Mouse (Mus musculus) E14TG2a.4 (cell line): Measurements from ENCODE around the gene Olfr432.

ENCODE experiments used
- H3K27me3 ChIP-seq: 2 replicates; pipeline ENCODE4 v1.6.1; 2014; ENCODE audit warnings: low read length, control low read depth; ENCODE audit not compliant: insufficient read depth
- H3K36me3 ChIP-seq: 2 replicates; pipeline ENCODE4 v1.6.1; 2014; ENCODE audit warnings: low read length, control low read depth; ENCODE audit not compliant: insufficient read depth
- H3K4me1 ChIP-seq: replicated peaks from 2 replicates; pipeline ENCODE4 v1.6.1; 2014; ENCODE audit warnings: low read depth, low read length, control low read depth
- H3K4me3 ChIP-seq: replicated peaks from 2 replicates; pipeline ENCODE4 v1.5.1; 2014; ENCODE audit warnings: mild to moderate bottlenecking, low read length
- H3K9me3 ChIP-seq: 2 replicates; pipeline ENCODE4 v1.6.1; 2014; ENCODE audit warnings: low read length, control low read depth
- CTCF ChIP-seq: conservative IDR thresholded peaks from 2 replicates; pipeline ENCODE4 v1.5.1; 2014; ENCODE audit warnings: low read length
- NANOG ChIP-seq: IDR thresholded peaks from 2 replicates; pipeline ENCODE4 v1.6.1; 2014; ENCODE audit warnings: borderline replicate concordance, low read length, mixed read lengths
- POU5F1 ChIP-seq: IDR thresholded peaks from 2 replicates; pipeline ENCODE4 v1.6.1; 2014; ENCODE audit warnings: low read length, borderline replicate concordance

The Olfr432 gene

DNA sequence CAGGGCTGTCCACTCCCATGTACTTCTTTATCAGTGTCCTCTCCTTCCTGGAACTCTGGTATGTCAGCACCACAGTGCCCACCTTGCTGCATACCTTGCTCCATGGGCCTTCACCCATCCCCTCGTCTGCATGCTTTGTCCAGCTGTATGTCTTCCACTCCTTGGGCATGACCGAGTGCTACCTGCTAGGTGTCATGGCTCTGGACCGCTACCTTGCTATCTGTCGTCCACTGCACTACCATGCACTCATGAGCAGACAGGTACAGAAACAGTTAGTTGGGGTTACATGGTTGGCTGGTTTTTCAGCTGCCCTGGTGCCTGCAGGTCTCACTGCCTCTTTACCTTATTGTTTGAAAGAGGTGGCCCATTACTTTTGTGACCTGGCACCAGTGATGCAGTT, 1.5 kb downstream of the Olfr432 start:
- no peaks in the 10 kb centered on the region for H3K9me3 ChIP-seq
- no peak overlapping the region for H3K4me3 ChIP-seq
- H3K36me3 ChIP-seq = no peaks in the 10 kb centered on the region
- H3K27me3 ChIP-seq = no peaks in the 10 kb centered on the region
- no peaks in the 10 kb centered on the region for H3K4me1 ChIP-seq
- TF ChIP-seq POU5F1 (no peak), CTCF (no peak), NANOG (no peak)

DNA sequence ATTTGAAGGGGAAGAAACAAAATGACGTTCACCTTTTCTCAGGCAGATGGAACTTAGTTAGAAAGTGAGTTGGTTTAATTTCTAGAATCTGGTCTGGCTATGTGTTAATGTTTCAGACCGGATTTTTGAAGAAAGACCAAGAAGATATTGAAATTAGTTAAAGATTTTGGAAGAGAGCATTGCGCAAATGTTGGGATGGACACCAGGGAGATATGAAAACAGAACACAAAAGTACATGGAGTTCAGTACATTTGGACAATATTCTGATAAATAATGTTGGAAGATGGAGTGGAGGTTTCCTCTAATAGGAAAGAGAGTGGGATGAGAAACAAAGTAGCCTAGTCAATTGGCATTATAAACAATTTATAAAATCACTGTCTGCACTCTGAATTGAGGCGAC, 2.5 kb downstream of the Olfr432 start:
- Histone ChIP-seq H3K9me3 (no peaks in the 10 kb centered on the region), H3K36me3 (no peaks in the 10 kb centered on the region), H3K4me1 (no peaks in the 10 kb centered on the region), H3K4me3 (no peak overlapping the region), H3K27me3 (no peaks in the 10 kb centered on the region)
- TF ChIP-seq POU5F1 (no peak), CTCF (no peak), NANOG (no peak)

DNA sequence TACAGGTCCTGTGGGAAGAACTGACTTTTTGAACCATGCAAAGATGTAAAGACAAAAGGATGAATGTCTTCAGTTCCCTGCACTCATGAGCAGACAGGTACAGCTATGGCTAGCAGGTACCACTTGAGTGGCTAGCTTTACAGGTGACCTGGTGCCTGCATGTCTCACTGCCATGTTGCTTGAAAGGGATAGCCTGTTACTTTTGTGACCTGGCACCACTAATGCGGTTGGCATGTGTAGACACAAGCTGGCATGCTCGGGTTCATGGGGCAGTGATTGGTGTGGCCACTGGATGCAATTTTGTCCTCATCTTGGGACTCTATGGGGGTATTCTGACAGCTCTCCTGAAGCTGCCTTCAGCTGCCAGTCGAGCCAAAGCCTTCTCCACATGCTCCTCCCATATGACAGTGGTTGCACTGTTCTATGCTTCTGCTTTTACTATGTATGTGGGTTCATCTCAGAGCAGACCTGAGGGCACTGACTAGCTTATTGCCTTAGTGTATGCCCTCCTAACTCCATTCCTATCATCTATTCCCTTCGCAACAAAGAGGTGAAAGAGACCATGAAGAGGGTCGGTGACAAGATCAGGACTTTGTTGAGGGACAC, 3.0 kb downstream of the Olfr432 start:
- Histone ChIP-seq H3K36me3 (no peaks in the 10 kb centered on the region), H3K4me1 (no peaks in the 10 kb centered on the region), H3K9me3 (no peaks in the 10 kb centered on the region), H3K4me3 (no peak overlapping the region), H3K27me3 (no peaks in the 10 kb centered on the region)
- no peak for TF ChIP-seq NANOG

DNA sequence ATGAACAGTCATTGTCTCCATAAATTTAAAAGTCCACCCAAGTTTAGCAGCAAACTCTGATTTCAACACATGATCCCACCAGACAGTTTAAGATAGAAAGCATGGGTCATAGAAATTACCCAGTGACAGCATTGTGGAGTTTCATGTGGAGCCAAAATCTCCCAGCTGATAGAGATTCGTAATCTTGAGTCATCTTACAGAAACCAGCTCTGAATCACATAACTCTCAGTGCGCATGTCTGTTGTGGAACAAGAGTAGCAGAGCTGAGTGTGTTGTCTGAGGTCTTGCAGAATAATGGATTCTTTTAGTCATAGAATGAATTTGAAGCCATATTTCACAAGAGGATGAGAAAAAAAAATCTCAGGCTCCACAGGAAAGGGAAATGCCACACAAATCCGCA, 4.0 kb downstream of the Olfr432 start:
- H3K4me3 ChIP-seq = no peak overlapping the region
- no peak for TF ChIP-seq NANOG
- TF ChIP-seq POU5F1 = no peak
- TF ChIP-seq CTCF = no peak
- H3K9me3 ChIP-seq = no peaks in the 10 kb centered on the region
- H3K4me1 ChIP-seq = no peaks in the 10 kb centered on the region
- no peaks in the 10 kb centered on the region for H3K27me3 ChIP-seq
- H3K36me3 ChIP-seq = no peaks in the 10 kb centered on the region

DNA sequence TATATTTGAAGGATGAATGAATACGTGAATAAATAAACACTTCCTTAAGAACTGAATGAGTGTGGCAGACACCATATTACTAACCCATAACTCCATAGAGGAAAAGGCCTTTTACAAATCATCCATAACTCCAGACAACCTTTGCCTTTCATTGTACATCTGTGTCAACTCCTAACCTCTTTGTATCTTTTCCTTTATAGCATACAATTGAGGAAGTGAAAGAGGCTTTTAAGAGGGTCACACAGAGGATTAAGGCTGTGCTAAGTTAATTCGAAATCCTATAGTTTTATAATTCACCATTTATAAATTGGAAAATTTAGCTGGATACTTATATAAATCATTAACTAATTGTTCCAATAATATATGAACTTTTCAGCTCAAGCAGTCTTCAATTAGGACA, 6.2 kb downstream of the Olfr432 start:
- no peak overlapping the region for H3K4me3 ChIP-seq

DNA sequence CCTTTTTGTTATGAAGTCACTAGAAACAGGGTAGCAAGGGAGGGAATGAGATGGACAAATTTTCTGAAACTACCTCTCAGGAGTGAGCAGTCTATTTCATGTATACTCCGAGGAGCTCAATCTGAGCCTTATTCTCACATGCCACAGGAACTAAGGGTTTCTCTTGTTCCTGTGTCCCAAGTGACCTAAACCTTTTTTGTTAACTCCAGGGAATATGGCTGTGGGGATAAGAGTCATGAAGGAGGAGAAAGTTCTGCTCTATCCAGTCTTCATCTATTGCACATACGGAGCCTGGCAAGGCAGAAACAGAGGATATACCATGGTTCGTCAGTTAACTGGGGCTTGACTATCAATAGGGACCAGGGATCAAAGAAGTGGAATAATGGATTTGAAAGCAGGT, 17.3 kb downstream of the Olfr432 start, which contains the start of gene Olfr430:
Gene Olfr430, plus strand, starts transcription at position 301 of the 400 bp plus-strand sequence.
- no peak within 1 kb of the TSS for H3K4me3 ChIP-seq
- TF ChIP-seq NANOG = no peak
- no peak for TF ChIP-seq POU5F1
- TF ChIP-seq CTCF = no peak
- H3K9me3 ChIP-seq = no peaks in the 10 kb centered on the region
- no peaks in the 10 kb centered on the region for H3K27me3 ChIP-seq
- H3K36me3 ChIP-seq = no peaks in the 10 kb centered on the region
- no peaks in the 10 kb centered on the region for H3K4me1 ChIP-seq

More for the DNA sequence above, 6.2 kb downstream of the Olfr432 start:
- TF ChIP-seq POU5F1 = no peak
- TF ChIP-seq CTCF = no peak
- no peak for TF ChIP-seq NANOG
- H3K27me3 ChIP-seq = no peaks in the 10 kb centered on the region
- no peaks in the 10 kb centered on the region for H3K36me3 ChIP-seq
- H3K4me1 ChIP-seq = no peaks in the 10 kb centered on the region
- H3K9me3 ChIP-seq = no peaks in the 10 kb centered on the region

DNA sequence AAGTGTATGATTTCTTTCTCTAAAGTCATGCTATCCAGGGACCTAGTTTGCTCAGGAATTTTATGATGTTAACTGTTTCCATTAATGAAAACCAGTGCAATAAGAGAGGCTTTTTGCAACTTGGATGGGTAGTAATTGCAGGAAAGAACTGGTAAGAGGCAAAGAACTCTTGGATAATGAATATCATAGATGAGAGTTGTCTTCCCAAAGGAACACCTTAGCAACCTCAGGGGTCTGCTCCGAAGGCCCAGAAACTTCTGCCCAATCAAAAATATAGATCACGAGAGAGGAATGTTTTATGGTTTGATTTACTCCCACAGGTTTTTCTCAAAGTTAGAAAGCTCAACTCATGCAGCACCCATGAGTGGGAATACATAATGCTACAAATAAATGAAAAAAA, 35.0 kb downstream of the Olfr432 start, which contains the start of gene Olfr429:
Gene Olfr429, plus strand, starts transcription at position 301 of the 400 bp plus-strand sequence.
- Histone ChIP-seq H3K27me3 (no peaks in the 10 kb centered on the region), H3K4me1 (no peaks in the 10 kb centered on the region), H3K4me3 (no peak within 1 kb of the TSS), H3K36me3 (no peaks in the 10 kb centered on the region), H3K9me3 (peaks cover 2% of the 10 kb centered on the region; the same call in 1 of the 2 replicates)
- TF ChIP-seq NANOG (no peak), CTCF (no peak), POU5F1 (no peak)

DNA sequence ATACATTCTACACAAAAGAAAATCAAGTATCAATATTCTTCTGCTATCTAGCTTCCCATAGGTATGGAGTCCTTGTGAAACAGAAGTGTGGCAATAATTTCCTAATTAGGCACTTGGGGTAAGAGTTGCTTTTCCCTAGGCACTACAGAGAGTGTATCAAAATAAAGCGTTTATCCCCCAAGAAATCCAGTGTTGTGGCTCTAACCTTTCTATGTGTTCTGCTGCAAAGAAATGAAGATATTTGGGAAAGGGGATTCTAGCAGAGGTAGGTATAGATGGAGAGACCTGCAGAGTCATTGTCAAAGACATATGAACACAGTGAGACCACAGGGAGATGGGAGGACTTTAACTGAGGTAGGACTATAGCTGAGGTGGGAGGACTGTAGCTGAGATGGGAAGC, 47.6 kb downstream of the Olfr432 start, which contains the start of gene Olfr427:
Gene Olfr427, plus strand, starts transcription at position 301 of the 400 bp plus-strand sequence.
- no peak within 1 kb of the TSS for H3K4me3 ChIP-seq
- H3K4me1 ChIP-seq = no peaks in the 10 kb centered on the region
- no peaks in the 10 kb centered on the region for H3K36me3 ChIP-seq
- H3K27me3 ChIP-seq = no peaks in the 10 kb centered on the region
- H3K9me3 ChIP-seq = peaks cover 12% of the 10 kb centered on the region
- TF ChIP-seq NANOG (no peak), CTCF (no peak), POU5F1 (no peak)

DNA sequence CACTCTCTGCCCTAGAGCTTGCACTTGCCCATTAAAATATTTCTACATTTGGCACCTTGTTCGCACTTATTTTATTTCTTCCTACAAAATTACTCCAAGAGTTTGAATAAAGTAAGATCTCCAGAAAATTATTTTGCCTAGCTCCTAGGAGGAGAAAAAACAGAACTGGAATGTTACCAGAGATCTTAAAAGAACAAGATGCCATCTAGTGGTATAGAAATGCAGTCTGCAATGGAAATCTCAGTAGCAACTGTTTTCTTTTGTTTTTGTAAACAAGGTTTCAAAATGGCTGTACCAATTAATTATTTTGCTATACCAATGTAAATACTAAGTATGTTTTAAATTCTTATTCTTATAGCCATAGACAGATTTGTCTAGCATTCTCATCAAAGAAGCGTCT, 54.7 kb downstream of the Olfr432 start:
- Histone ChIP-seq H3K4me1 (no peaks in the 10 kb centered on the region), H3K9me3 (no peaks in the 10 kb centered on the region)

More for the DNA sequence above, 54.7 kb downstream of the Olfr432 start:
- TF ChIP-seq CTCF (peak; percentile 21; the same call in 1 of the 2 replicates), NANOG (no peak)
- no peaks in the 10 kb centered on the region for H3K36me3 ChIP-seq
- H3K4me3 ChIP-seq = no peak overlapping the region
- H3K27me3 ChIP-seq = no peaks in the 10 kb centered on the region
